Mouse (Mus musculus) CD4-positive helper T cell, adult 2 months (primary cell): ENCODE data around the gene Hpf1.

Experiments
- DNase-seq: peaks from one replicate; pipeline ENCODE4 v3.0.0-alpha.2; 2012; ENCODE audit warnings: low read depth, missing footprints, low spot score

Hpf1 gene

GRCm38 (mm10) chr8:60891757-60892156 is 1.5 kb downstream of the Hpf1 start:
- no peak for DNase-seq

DNA sequence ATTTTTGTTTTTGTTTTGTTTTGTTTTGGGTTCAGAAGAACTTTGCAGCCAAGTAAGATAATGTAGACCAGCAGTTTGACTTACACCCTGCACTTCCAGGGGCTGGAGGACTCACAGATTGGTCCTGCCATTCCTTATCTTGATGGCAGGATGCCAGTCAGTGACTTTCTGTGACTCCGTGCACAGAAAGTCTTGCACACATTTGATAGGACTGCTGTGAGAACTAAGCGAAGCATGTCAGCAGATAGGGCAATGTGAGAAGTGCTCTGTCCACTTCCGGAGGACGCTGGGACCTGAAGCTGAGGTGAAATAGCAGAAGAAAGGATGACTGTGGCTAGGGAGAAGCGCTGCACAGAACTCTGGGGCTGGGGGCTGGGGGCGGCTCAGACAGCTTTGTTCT is 5.7 kb downstream of the Hpf1 start:
- no peak for DNase-seq

- DNase-seq: no peak
Measured at GRCm38 (mm10) chr8:60900147-60900546, 9.9 kb downstream of the Hpf1 start.

DNA sequence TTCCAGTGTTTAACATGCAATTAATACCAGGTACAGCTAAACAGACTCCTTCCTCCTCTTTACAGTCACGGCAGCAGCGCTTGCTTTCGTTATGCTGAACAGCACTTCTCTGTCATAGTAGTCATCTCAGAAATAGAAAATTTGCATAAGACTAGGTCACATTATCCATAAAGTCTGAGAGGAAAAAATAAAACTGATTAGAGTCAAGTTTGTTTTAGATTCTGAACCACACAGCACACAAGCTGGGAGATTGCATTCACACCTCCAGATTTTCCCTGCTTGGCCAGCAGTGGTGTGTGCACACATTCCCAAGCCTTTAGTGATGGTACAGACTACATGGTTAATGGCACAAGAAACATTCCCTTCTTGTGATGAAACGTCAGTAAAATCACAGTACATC is 21.9 kb downstream of the Hpf1 start:
- no peak for DNase-seq

DNA sequence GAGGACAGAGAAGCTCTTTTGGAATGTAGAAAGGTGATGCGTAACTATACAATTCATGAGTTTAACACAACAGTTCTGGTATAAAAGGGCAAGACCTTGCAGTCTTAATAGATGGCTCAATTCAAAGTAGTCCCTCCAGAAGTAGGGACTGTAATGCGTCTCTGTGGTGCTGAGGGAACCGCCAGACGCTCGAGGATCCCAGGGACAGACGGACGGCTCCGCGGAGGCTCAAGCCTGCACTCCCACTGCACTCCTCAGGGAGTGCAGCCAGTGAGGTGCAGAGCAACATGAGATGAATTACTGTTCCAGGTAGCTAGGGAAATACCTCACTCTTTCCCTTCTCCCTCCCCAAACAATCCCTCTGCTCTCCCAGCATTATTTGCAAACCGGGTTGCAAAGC is 22.3 kb downstream of the Hpf1 start:
- no peak for DNase-seq

GRCm38 (mm10) chr8:60919069-60919468 is 28.9 kb downstream of the Hpf1 start:
- no peak for DNase-seq

- DNase-seq: no peak
Measured at GRCm38 (mm10) chr8:60920176-60920575, 30.0 kb downstream of the Hpf1 start.

DNA sequence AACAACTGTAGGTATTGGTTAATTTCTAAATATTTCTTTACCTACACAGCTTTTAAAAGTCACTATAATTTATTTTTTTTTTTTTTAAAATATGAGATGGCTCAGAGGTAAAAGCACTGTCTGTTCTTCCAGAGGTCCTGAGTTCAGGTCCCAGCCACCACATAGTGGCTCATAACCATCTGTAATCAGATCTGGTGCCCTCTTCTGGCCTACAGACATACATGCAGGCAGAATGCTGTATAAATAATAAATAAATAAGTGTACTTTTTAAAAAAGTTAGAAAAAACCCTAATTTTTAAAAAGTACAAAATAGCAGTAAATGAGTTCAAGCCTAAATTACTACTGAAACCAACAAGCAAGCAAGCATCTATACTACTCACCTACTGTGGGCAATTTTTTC is 43.4 kb downstream of the Hpf1 start:
- DNase-seq: no peak

DNA sequence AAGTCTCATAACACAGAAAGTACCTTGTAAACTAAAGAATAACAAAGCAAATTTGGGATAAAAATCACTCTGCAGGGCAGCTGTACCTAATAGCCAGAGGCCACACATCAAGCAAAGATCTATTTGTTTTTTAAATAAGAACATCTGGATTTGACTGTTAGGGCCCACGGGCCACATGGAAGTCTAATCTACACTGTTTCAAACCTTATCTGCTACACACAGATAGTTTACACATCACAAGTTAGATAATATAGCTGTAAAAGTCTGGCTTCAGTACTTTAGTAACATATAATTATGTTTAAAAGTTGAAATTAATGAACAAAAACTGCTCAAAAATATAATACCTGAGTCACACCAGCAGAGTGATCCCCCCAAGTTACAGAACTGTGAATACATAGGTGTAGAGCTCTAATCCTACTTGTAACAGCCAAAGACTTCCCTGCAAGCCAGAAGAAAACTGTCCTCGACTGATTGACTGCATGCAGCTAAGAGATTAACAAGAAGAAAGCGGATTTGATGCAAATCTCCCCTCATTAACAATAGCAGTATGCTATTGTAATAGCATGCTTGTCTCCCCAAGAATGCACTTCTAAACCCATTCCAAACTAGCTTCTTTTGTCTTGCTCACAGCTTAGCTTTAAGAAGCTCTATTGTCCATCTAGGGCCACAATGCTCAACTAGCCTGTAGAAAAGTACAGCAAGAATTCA is 48.7 kb downstream of the Hpf1 start:
- DNase-seq: no peak

DNA sequence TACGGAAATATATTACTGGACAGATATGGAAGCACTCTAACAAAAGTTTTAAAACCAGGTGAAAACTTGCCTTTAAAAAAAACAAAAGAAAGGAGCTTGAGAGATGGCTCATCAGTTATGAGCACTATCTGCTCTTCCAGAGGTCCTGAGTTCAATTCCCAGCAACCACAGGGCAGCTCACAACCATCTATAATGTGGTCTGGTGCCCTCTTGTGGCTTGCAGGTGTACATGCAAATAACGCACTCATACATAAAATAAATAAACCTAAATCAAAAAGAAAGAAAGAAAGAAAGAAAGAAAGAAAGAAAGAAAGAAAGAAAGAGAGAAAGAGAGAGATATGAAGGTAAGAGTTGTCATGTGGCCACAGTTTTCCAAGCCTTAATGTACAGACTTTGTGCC is 52.6 kb downstream of the Hpf1 start:
- DNase-seq: peak; percentile 8

- no peak for DNase-seq
Measured at GRCm38 (mm10) chr8:60947503-60947902, 57.3 kb downstream of the Hpf1 start.

- no peak for DNase-seq
Measured at GRCm38 (mm10) chr8:60949859-60950258, 59.6 kb downstream of the Hpf1 start.

DNA sequence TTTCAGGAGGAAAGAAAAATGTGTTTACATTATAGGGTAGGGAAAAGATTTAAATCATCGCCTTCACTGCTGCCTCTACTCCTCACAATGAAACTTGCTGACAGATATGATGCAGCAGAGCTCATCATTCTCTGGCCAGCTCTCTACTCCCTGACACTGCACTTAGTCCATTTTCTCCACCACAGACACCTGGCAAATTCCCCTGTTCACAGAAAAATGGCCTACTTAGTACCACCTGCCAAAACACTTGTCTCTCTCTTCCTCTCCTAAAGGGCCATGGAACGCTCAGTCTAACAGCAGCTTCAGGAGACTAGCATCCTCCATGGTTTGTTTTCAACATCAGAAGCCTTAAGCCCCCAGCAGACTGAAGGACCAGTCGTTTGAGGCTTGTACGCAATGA is 61.1 kb downstream of the Hpf1 start:
- DNase-seq: no peak

DNA sequence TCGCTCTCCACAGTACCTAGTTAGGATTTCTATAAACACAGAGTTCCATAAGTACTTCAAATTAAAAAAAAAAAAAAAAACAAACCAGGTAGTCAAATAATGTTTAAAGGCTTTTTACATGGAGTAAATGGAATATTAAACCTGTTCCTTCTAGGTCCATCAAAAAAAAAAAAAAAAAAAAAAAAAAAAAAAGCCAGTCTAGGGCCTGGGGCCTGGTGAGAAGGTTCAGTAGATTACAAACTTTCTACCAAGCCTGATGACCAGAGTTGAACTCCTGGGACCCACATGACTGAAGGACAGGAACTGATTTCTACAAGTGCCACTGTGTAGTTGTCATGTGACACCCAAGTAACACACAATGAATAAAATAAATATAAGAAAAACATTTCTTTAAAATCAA is 61.5 kb downstream of the Hpf1 start:
- no peak for DNase-seq

DNA sequence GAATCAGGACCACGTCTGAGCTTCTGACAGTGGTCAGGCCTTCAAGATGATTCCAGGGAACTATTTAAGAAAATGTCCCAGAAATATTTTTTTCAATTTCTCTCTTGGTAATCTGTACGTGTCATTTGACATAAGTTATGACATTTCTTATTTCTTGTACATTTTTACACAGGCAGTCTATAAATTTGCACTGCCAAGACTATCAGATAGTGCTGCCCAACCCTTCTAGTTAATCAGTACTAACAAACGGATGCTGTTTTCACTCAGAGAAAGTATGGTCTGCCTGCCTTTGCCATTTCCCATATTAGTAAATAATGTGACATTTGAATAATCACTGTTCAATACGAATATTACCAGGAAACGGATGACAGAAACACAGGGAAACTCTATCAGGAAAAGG is 62.6 kb downstream of the Hpf1 start:
- DNase-seq: no peak

DNA sequence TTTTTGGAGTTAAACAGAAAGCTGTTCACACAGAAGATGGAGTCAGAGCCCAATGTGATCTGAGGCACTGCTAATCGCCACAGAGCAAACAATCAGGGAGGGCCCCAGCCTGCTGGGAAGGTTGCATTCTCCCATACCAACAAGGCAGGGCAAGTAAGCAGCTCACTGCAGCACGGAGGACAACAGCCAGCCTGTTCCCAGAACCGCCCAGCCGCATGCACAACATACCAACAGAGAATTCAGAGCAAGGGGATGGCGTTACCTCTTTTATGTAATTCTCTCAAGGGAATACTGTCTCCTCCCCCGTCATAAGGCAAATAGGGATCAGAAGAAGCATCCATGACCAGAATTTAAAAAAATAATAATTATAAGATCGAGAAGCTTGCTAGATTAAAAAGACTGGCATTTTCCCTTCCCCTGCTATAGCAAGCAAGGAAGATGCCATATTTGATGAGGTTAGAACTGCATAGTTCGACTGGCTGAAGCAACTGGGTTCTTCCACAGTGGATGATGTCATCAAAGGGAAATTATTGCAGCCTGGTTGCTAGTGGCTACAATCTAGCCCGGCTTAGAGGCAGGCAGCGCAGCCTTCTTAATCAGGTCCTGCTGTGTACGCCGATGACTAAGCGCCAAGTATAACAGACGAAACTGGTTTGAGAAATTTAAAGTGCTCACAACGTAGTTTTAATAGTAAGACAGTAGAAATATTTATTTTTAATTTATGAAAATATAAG is 64.2 kb downstream of the Hpf1 start:
- peak; percentile 10 for DNase-seq

- DNase-seq: no peak
Measured at GRCm38 (mm10) chr8:60956847-60957246, 66.6 kb downstream of the Hpf1 start.
